Mouse (Mus musculus): ENCODE data around the gene Ppp1r9b.

DNA sequence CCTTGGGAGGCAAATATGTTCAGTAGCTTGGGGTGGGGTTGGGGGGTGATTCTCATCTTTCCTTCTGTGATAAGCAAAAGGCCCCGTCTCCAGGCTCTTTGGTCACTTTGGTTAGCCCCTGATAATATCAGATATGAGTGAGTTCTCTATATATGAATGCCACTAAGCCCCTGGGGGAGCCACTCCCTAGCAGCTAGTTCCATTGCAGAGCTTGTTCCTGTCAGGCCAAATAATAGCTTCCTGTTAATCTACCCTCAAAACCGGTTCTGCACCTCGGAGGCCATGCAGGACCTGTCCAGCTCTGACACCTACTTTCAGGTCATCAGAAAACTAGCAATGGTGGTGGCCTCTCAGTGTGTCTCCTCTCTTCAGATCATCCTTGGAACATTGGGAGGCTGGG is 16.6 kb downstream of the Ppp1r9b start:
- TF ChIP-seq CTCF (IDR thresholded peaks at IDR 0.05) (no peak), EP300 (IDR thresholded peaks at IDR 0.05; ENCODE audit: insufficient read depth, low read depth, low read length) (no peak), POLR2A (IDR thresholded peaks at IDR 0.05; ENCODE audit: insufficient read depth, low read depth, low read length) (no peak)

Data from heart, adult 2 months (tissue).